Mouse (Mus musculus) adrenal gland (tissue): ENCODE data around the gene Thsd4.
"Not testable (repeated sequence)": the region's sequence is repeated elsewhere in the genome, so short reads cannot be mapped to it uniquely, and the experiment has no call there.

ENCODE experiments used
- intact Hi-C: fragments of 180-260 bp; cut with DNase I; formaldehyde crosslinking; loops from one replicate; pipeline ENCODE4 v1.15.1; 2025

Gene Thsd4

DNA sequence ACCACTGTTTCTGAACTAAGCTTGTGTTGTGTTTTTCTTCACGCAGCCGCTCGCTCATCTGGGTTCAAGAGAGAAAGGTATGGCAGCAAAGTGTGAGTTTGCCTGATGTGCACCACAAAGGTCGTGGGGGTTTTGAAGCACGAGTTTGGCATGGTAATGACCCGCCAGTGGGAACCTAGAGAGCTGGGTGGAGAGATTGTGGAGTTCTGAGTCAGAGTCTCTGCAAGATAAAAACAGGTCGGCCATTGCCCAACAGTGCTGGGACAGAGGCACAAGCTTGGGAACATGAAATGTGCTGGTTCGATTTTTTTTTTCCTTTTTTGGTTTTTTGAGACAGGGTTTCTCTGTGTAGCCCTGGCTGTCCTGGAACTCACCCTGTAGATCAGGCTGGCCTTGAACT, 249.5 kb downstream of the Thsd4 start:
- intact Hi-C loops = not testable (repeated sequence)

GRCm38 (mm10) chr9:60271940-60272339, 249.9 kb downstream of the Thsd4 start:
- intact Hi-C loops = no loop called here

GRCm38 (mm10) chr9:60269807-60270206, 252.0 kb downstream of the Thsd4 start:
- intact Hi-C loops = no loop called here

- intact Hi-C loops = no loop called here
Observed at GRCm38 (mm10) chr9:60267273-60267626, 254.6 kb downstream of the Thsd4 start.

DNA sequence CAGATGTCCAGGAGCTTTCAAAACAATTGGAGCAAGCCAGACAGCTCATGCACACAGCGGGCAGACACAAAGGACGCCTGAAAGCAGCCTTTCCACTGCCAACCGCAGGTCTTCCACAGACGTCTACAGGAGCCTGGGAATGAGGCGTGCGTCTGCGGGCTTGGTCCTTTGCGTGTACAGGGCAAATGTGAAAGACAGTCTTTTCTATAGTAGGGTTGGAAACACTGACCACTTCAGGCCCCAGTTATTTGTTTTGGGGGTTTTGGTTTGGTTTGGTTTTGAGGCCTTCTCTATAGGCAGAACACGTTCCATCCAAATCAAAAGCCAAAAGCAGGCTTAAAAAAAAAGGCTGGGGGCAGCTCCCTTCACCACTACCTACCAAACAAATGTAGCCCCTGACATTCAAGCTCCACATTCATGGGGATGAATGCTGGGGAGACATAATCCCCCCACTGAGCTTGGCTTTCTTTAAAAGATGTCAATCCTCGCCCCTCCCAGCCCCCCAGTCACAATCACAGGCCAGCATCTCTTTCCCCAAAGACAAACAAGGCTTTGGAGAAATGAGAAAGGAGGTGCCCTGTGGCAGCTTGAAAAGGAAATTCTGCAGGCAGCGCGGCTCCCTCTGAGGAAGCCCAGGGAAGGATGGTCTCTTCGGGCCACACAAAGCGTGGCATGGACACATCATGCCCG, 255.1 kb downstream of the Thsd4 start:
- intact Hi-C loops = no loop called here

GRCm38 (mm10) chr9:60264586-60265325, 257.1 kb downstream of the Thsd4 start:
- intact Hi-C loops = no loop called here

GRCm38 (mm10) chr9:60262515-60263140, 259.2 kb downstream of the Thsd4 start:
- intact Hi-C loops = no loop called here

DNA sequence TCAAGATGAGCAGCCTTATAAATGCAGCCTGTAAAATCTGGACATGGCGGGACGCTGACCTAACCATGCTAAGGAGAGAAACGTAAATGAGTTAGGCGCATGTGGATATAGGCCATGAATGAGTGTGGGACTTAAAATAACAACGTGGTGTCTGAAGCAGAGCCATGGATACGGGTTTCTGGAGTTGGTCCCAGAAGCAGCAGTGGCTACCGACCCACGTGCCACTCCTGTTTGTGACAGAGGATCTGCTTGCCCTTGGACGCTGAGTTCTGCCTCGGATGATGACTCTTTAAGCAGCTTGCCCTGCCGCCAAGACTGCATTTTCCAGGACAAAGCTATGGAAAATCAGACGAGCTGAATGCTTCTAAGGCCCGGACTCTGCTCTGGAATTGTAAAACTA, 262.2 kb downstream of the Thsd4 start:
- intact Hi-C loops = no loop called here

DNA sequence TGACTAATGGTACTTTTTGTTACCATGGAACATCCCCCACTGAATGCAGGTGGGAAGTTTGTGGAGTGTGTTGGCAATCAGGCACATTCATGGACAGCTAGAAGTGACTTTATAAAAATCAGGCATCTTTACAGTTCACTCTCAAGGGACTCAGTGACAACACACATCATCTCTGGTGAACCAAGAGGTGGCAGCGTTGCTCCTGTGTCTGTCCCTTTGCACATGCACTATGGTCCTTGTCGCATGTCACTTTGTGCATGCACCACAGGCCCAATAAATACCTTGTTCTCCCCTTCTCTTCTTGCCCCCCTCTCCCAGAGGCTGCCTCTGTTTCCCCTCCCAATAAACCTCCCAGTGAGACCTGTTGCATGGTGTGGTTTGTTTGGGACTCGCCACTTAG, 270.1 kb downstream of the Thsd4 start:
- intact Hi-C loops = no loop called here

GRCm38 (mm10) chr9:60250403-60250802, 271.4 kb downstream of the Thsd4 start:
- intact Hi-C loops = no loop called here

DNA sequence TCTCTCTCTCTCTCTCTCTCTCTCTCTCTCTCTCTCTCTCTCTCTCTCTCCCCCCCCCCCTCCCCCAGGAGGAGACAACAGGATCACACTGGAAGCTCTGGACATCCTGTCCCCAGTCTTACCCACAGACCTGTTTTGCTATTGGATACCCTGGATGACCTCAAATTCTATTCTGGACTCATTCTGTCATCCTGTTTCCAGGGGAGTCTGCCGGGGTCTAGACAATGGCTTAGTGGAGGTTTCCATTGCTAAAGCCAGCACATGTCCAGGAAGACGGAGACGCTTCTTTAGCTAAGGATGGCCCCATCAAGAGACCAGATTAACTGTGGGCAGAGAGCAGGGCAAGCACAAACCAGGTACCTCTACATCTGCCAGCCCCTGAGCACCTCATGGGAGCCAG, 273.8 kb downstream of the Thsd4 start:
- intact Hi-C loops = loop anchor here (5.0 to 10.0 kb wide), 4 partner anchors 274 to 497 kb away; partner anchors contain the start of gene Thsd4

GRCm38 (mm10) chr9:60244943-60245342, 276.9 kb downstream of the Thsd4 start:
- intact Hi-C loops = loop anchor here (5.0 to 10.0 kb wide), 5 partner anchors 32 to 500 kb away; partner anchors contain the start of gene Thsd4

- intact Hi-C loops = loop anchor here (5.0 to 10.0 kb wide), 2 partner anchors 34 to 501 kb away; no protein-coding TSS in a partner anchor
Observed at GRCm38 (mm10) chr9:60243503-60243902, 278.3 kb downstream of the Thsd4 start.

DNA sequence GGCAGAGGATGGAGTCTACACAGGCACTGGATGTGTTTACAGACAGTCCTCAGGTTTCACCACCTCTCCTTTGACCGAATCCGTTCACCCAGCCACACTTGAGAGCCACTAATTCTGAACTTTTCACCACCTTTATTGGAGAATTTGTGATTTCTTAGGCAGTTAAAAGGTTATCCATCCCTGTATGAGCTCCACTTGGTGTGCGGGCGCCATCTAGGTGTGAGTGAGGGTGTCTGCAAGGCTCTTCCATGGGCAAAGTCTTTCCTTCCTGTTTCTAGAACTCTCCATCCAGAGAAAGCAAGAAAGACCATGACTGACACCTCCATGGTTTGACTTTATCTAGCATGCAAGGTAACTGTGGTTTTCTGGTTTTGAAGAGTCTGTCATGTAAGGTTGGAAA, 284.2 kb downstream of the Thsd4 start:
- intact Hi-C loops = loop anchor here (10.0 kb wide), 3 partner anchors 143 to 513 kb away; no protein-coding TSS in a partner anchor

DNA sequence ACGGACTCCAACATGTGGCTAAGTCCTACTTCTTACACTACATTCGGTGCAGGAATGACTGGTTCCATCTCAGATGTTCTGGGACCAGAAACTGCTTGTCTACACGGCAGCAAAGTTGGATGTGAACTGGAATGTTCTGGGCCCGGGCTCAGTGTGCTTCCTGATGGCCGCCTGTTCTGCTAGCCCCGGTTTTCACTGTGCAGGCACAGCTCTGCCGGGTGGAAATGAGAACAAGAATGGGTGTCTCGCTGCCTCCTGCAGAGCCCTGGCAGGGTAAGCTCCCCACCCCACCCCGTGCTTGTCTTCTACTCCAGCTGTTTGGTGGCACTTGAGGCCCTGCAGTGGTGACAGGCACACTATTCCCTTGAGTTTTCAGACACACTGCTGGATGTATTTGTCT, 285.7 kb downstream of the Thsd4 start:
- intact Hi-C loops = loop anchor here (10.0 kb wide), 3 partner anchors 141 to 511 kb away; no protein-coding TSS in a partner anchor

DNA sequence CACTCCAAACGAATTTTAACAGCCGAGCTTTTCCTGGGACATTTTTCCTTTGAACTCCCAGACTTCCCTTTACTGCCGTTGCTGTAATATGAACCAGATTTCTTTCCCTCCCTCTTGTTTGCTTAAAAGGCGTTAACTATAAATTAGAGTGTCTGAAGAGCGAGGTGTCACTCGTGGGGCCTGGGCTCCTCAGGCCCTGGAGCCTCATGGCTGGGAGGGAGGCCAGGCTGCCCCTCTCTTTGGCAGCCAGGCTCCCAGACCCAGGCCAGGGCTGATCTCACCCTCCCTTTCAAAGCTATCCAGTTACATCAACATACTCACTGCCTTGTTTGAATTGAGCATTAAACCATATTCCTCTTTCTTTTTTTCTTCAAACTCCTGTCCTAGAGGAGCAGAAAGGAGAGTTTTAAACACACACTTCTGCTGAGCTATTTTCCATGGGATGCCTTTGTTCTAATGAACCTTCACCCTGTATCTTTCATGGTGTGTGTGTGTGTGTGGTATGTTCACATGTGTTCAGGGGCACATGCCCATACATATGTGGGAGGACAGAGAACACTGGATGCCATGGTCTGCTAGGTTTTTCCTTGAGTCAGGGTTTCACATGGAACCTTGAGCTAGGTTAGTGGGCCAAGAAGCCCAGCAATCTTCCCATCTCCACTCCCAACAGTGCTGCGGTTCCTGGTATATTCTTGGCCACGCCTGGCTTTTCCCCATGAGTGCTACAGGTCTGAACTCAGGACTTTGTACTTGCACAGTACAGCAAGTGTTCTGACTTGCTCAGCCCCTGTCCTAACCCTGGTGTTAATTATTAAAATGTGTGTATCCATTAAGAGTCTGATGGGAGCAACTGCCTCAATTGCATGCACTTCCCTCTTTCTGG, 287.4 kb downstream of the Thsd4 start:
- intact Hi-C loops = loop anchor here (10.0 kb wide), 3 partner anchors 140 to 510 kb away; no protein-coding TSS in a partner anchor

GRCm38 (mm10) chr9:60231981-60232881, 289.6 kb downstream of the Thsd4 start:
- intact Hi-C loops = loop anchor here (10.0 kb wide), 3 partner anchors 137 to 507 kb away; no protein-coding TSS in a partner anchor

- intact Hi-C loops = no loop called here
Observed at GRCm38 (mm10) chr9:60229496-60229895, 292.4 kb downstream of the Thsd4 start.

- intact Hi-C loops = no loop called here
Observed at GRCm38 (mm10) chr9:60227727-60228126, 294.1 kb downstream of the Thsd4 start.

GRCm38 (mm10) chr9:60226679-60227078, 295.2 kb downstream of the Thsd4 start:
- intact Hi-C loops = no loop called here
